Mouse (Mus musculus) kidney, adult 2 months (tissue): Measurements from ENCODE around the gene Sergef. TPM values are rescaled to one million over a fixed set of nuclear protein-coding genes. Genes with fewer than 3 reads are reported as not detected.

Experiments
- DNase-seq: peaks from one replicate; pipeline ENCODE4 v3.0.0; 2021
- H3K27ac ChIP-seq: fragments of 200-500 bp; 2 replicates; pipeline ENCODE4 v1.5.1; 2012; ENCODE audit warnings: low read depth, low read length, control low read depth, inconsistent platforms; ENCODE audit not compliant: insufficient read depth
- H3K27me3 ChIP-seq: fragments of 200-500 bp; replicated peaks from 2 replicates; pipeline ENCODE4 v1.6.1; 2012; ENCODE audit warnings: mild to moderate bottlenecking, moderate library complexity, low read length, inconsistent platforms; ENCODE audit not compliant: control insufficient read depth, insufficient read depth
- H3K36me3 ChIP-seq: fragments of 200-500 bp; 2 replicates; pipeline ENCODE4 v1.6.1; 2012; ENCODE audit warnings: mild to moderate bottlenecking, moderate library complexity, low read length, inconsistent platforms; ENCODE audit not compliant: control insufficient read depth, insufficient read depth
- H3K4me1 ChIP-seq: fragments of 200-500 bp; 2 replicates; pipeline ENCODE4 v1.6.1; 2011; ENCODE audit warnings: low read length; ENCODE audit not compliant: control insufficient read depth, insufficient read depth
- H3K4me3 ChIP-seq: fragments of 200-500 bp; 2 replicates; pipeline ENCODE4 v1.5.1; 2011; ENCODE audit warnings: mild to moderate bottlenecking, low read depth, low read length, control low read depth; ENCODE audit not compliant: insufficient read depth
- CTCF ChIP-seq: fragments of 200-500 bp; conservative IDR thresholded peaks from 2 replicates; pipeline ENCODE4 v1.5.1; 2011; ENCODE audit warnings: low read depth, mild to moderate bottlenecking, control low read depth, low read length, moderate library complexity, mixed read lengths; ENCODE audit not compliant: insufficient read depth, insufficient read length
- POLR2A ChIP-seq: fragments of 200-500 bp; IDR thresholded peaks from one replicate; pipeline ENCODE4 v1.6.1; 2011; ENCODE audit warnings: low read depth, low read length, control low read depth
- WGBS: fragments of 180-500 bp; shearing (Covaris S2); methylation state at CpG from one replicate; pipeline ENCODE4 v1.1.7; 2018; 5-methylcytosine and 5-hydroxymethylcytosine counted together
- polyA plus RNA-seq: library from polyadenylated mRNA; depleted of rRNA; stranded (reverse); fragments of >200 nt; gene quantifications from 2 replicates; pipeline ENCODE4 v1.2.3, GENCODE M21; 2012

Sergef gene
- polyA plus RNA-seq, 1 experiment: 16.8 TPM

- DNase-seq: no peak
- no peaks in the 10 kb centered on the region for H3K36me3 ChIP-seq
- no peak overlapping the region for H3K4me3 ChIP-seq
- H3K27ac ChIP-seq: no peak overlapping the region
- no peak for TF ChIP-seq POLR2A
- no peak for TF ChIP-seq CTCF
- H3K27me3 ChIP-seq: no peaks in the 10 kb centered on the region
- WGBS: 52% methylated on average over 20 of the region's 20 CpGs
- H3K4me1 ChIP-seq: no peaks in the 10 kb centered on the region
Measured at GRCm38 (mm10) chr7:46551935-46552752, 87.5 kb downstream of the Sergef start.

- no peaks in the 10 kb centered on the region for H3K27me3 ChIP-seq
- no peak for DNase-seq
- 89% methylated on average over 7 of the region's 7 CpGs for WGBS
- H3K27ac ChIP-seq: no peak overlapping the region
- no peaks in the 10 kb centered on the region for H3K36me3 ChIP-seq
- TF ChIP-seq CTCF (no peak), POLR2A (no peak)
- no peak overlapping the region for H3K4me3 ChIP-seq
- H3K4me1 ChIP-seq: no peaks in the 10 kb centered on the region
Measured at GRCm38 (mm10) chr7:46551173-46551572, 88.4 kb downstream of the Sergef start.

- H3K27me3 ChIP-seq: no peaks in the 10 kb centered on the region
- no peaks in the 10 kb centered on the region for H3K36me3 ChIP-seq
- H3K4me3 ChIP-seq: no peak overlapping the region
- 92% methylated on average over 3 of the region's 3 CpGs for WGBS
- no peak for TF ChIP-seq POLR2A
- no peak for TF ChIP-seq CTCF
- no peak for DNase-seq
- no peaks in the 10 kb centered on the region for H3K4me1 ChIP-seq
- H3K27ac ChIP-seq: no peak overlapping the region
Measured at GRCm38 (mm10) chr7:46548124-46548523, 91.5 kb downstream of the Sergef start.

- Histone ChIP-seq H3K4me3 (no peak overlapping the region), H3K4me1 (no peaks in the 10 kb centered on the region), H3K36me3 (no peaks in the 10 kb centered on the region), H3K27ac (no peak overlapping the region), H3K27me3 (no peaks in the 10 kb centered on the region)
- WGBS: 93% methylated on average over 3 of the region's 3 CpGs
- no peak for TF ChIP-seq CTCF
- TF ChIP-seq POLR2A: no peak
- no peak for DNase-seq
Measured at GRCm38 (mm10) chr7:46547642-46548041, 92.0 kb downstream of the Sergef start.

- Histone ChIP-seq H3K36me3 (no peaks in the 10 kb centered on the region), H3K4me1 (no peaks in the 10 kb centered on the region), H3K4me3 (no peak overlapping the region), H3K27ac (no peak overlapping the region), H3K27me3 (no peaks in the 10 kb centered on the region)
- DNase-seq: no peak
- TF ChIP-seq POLR2A: no peak
- TF ChIP-seq CTCF: no peak
- 47% methylated on average over 4 of the region's 4 CpGs for WGBS
Measured at GRCm38 (mm10) chr7:46546539-46546938, 93.1 kb downstream of the Sergef start.

- H3K27ac ChIP-seq: no peak overlapping the region
- TF ChIP-seq POLR2A (no peak), CTCF (no peak)
- no peaks in the 10 kb centered on the region for H3K4me1 ChIP-seq
- no peak for DNase-seq
- no peaks in the 10 kb centered on the region for H3K27me3 ChIP-seq
- no peak overlapping the region for H3K4me3 ChIP-seq
- H3K36me3 ChIP-seq: no peaks in the 10 kb centered on the region
- 80% methylated on average over 12 of the region's 12 CpGs for WGBS
Measured at GRCm38 (mm10) chr7:46544195-46544641, 95.4 kb downstream of the Sergef start.

GRCm38 (mm10) chr7:46542117-46542516, 97.5 kb downstream of the Sergef start:
- no peak for DNase-seq
- WGBS: 98% methylated on average over 3 of the region's 3 CpGs
- H3K4me3 ChIP-seq: no peak overlapping the region
- no peaks in the 10 kb centered on the region for H3K27me3 ChIP-seq
- no peaks in the 10 kb centered on the region for H3K4me1 ChIP-seq
- no peak for TF ChIP-seq POLR2A
- TF ChIP-seq CTCF: no peak
- H3K27ac ChIP-seq: no peak overlapping the region
- no peaks in the 10 kb centered on the region for H3K36me3 ChIP-seq

GRCm38 (mm10) chr7:46540616-46541015, 99.0 kb downstream of the Sergef start:
- TF ChIP-seq CTCF (no peak), POLR2A (no peak)
- WGBS: 75% methylated on average over 1 of the region's 1 CpGs

More at GRCm38 (mm10) chr7:46540616-46541015, 99.0 kb downstream of the Sergef start:
- Histone ChIP-seq H3K27me3 (no peaks in the 10 kb centered on the region), H3K4me3 (no peak overlapping the region), H3K4me1 (no peaks in the 10 kb centered on the region), H3K27ac (no peak overlapping the region), H3K36me3 (no peaks in the 10 kb centered on the region)
- no peak for DNase-seq
